Mouse (Mus musculus) monocyte, adult 59 days (primary cell): Measurements from ENCODE around the gene Olfr1284. TPM values are rescaled to one million over a fixed set of nuclear protein-coding genes. Genes with fewer than 3 reads are reported as not detected.

Experiments
- total RNA-seq, 2 experiments: library from RNA; stranded (reverse); gene quantifications; one replicate each; pipeline ENCODE4 v1.2.4; 2023

Olfr1284 gene
- total RNA-seq = not detected

DNA sequence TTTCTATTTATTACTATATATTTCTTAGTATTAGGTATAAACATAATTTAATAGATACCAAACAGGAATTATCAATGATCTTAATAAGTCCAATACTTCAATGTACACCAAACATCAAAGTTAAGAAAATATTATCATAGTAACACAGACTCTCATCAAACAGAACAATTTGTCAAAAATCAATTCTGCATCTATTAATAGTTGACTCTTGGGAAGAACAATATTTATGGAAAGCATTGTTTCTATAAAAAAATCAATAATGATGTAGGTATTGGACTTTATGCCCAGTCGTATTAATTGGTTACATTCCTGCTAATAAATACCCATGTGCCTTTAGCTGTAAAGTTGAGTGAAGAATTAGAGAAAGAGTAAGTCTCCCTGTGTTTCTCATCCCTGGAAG lies at the start of gene Olfr1284:
Gene Olfr1284, plus strand, starts transcription at position 301 of the 400 bp plus-strand sequence.

DNA sequence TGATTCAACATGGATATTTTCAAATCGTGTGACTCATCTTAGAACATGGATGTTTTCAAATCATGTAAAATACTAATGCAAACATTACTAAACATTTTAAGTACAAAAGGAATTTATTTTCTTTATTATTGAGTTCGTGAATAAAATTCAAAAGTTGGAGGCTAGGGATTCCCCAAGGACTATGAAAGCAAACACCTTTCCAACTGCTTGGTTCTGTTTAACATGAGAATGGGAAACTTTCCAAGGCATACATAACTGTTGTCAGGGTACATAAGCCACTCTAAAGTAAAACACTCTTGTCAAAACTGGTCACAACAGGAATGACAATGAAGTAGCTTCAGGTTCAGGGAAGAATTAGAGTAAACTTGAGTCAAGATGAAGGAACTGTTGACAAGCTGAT lies 49.1 kb upstream of the Olfr1284 start, which contains the start of gene Olfr1281:
Gene Olfr1281, plus strand, starts transcription at position 301 of the 400 bp plus-strand sequence.

DNA sequence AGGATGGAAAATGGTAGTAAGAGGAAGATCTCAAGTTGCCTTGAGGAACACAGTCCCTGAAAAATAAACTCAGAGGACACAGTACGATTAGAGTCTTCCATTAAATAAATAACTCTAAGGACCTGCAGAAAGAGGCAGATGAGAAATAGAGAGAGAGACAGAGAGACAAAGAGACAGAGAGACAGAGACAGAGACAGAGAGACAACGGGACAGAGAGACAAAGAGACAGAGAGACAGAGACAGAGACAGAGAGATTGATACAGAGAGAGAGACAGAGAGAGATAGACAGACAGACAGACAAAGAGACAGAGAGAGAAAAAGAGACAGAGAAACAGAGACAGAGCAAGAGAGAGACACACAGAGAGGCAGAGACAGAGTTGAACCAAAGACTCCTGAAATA lies 39.3 kb upstream of the Olfr1284 start, which contains the start of gene Olfr1282:
Gene Olfr1282, minus strand, starts transcription at position 101 of the 400 bp plus-strand sequence.

DNA sequence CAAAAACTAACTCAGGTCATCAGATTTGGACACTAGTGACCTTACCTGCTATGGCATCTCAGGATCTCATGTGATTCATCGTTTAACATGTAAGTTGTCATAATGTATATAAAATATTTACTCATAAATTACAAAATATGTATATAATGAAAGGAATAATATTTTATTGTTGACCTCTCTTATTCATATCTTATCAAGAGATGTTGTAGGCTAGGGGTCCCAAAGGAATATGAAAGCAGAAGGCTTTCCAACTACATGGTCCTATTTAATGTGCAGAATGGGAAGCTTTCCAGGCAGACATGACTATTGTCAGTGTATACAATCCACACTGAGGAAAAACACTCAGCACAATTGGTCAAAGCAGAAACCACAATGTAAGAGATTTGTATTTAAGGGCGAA lies 8.8 kb upstream of the Olfr1284 start, which contains the start of gene Olfr1283:
Gene Olfr1283, plus strand, starts transcription at position 301 of the 400 bp plus-strand sequence.

DNA sequence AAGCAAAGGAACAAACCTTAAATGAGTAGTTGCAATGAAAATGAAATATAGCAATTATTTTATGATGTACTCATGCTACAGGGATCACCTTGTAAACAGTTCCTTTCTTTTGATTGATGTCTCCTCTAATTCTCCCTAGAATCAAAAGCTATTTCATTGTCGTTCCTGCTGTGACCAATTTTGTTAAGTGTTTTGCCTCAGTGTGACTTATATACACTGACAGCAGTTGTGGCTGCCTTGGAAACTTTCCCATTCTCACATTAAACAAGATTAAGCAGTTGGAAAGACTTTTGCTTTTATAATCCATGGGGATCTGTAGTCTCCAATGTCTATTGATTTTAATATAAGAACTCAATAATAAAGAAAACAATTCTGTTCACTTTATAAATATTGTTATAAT lies 47.6 kb downstream of the Olfr1284 start, which contains the start of gene Olfr1286:
Gene Olfr1286, minus strand, starts transcription at position 185 of the 400 bp plus-strand sequence.

Other genes starting within 250 kb of the Olfr1284 start
- gene Gm15130, start 222.6 kb upstream of the Olfr1284 start, total RNA-seq = not detected
- gene 4930430A15Rik, start 145.9 kb upstream of the Olfr1284 start, total RNA-seq = not detected
- not detected for gene Olfr1275, start 140.2 kb upstream of the Olfr1284 start, total RNA-seq
- not detected for gene Olfr1276, start 121.0 kb upstream of the Olfr1284 start, total RNA-seq
- gene Olfr1277, start 101.4 kb upstream of the Olfr1284 start, total RNA-seq = not detected
- gene Olfr1278, start 85.4 kb upstream of the Olfr1284 start, total RNA-seq = not detected
- not detected for gene Olfr1279, start 74.9 kb upstream of the Olfr1284 start, total RNA-seq
- gene Olfr1280, start 61.5 kb upstream of the Olfr1284 start, total RNA-seq = not detected
- not detected for gene Olfr1281, start 49.0 kb upstream of the Olfr1284 start, total RNA-seq
- not detected for gene Olfr1282, start 39.4 kb upstream of the Olfr1284 start, total RNA-seq
- not detected for gene Olfr1283, start 8.7 kb upstream of the Olfr1284 start, total RNA-seq
- gene Olfr1286, start 47.6 kb downstream of the Olfr1284 start, total RNA-seq = not detected
- gene Olfr1287, start 73.6 kb downstream of the Olfr1284 start, total RNA-seq = not detected
- not detected for gene Olfr1288, start 98.6 kb downstream of the Olfr1284 start, total RNA-seq
- not detected for gene Olfr1289, start 105.3 kb downstream of the Olfr1284 start, total RNA-seq
- not detected for gene Olfr1290, start 118.3 kb downstream of the Olfr1284 start, total RNA-seq
- gene Olfr1291-ps1, start 121.7 kb downstream of the Olfr1284 start, total RNA-seq = not detected
- not detected for gene Olfr1293-ps, start 149.7 kb downstream of the Olfr1284 start, total RNA-seq
- not detected for gene Olfr1294, start 164.8 kb downstream of the Olfr1284 start, total RNA-seq
- gene Olfr1295, start 194.2 kb downstream of the Olfr1284 start, total RNA-seq = not detected